Mouse (Mus musculus): ENCODE data around the gene Mtrex.

Gene Mtrex

DNA sequence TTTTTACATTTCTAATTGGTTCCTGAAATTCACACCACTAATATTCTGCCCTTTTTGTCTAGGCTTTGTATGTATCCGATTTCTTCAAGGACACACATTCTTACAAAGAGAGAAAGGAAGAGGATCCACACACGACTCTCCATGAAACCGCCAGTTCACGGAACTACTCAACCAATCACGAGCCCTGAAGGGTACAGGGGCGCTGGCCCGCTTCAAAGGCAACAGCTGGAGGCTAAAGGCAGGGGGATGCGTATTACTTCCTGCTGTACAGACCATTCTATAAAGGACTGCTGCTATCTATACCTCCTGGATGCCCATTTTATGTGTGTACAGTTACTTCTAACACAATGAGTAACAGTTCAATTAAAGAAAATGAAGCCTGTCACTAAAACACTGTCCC is 59.8 kb downstream of the Mtrex start:
- no peak for DNase-seq

DNA sequence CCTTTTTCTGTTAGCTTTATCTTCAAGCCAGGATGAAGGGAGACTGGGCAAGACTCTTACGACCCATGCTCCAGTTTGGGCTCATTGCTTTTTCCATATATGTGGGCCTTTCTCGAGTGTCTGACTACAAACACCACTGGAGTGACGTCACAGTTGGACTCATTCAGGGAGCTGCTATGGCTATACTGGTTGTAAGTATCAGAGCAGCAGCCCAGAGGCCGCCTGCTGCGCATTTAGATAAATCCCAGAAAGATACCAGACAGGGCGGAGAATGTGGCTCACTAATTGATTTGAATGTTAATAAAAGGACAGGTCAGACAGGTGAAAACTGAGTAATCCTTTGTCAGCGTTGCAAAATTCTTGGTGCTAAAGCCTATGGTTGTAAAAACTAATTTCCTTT is 60.4 kb downstream of the Mtrex start:
- no peak for DNase-seq

DNA sequence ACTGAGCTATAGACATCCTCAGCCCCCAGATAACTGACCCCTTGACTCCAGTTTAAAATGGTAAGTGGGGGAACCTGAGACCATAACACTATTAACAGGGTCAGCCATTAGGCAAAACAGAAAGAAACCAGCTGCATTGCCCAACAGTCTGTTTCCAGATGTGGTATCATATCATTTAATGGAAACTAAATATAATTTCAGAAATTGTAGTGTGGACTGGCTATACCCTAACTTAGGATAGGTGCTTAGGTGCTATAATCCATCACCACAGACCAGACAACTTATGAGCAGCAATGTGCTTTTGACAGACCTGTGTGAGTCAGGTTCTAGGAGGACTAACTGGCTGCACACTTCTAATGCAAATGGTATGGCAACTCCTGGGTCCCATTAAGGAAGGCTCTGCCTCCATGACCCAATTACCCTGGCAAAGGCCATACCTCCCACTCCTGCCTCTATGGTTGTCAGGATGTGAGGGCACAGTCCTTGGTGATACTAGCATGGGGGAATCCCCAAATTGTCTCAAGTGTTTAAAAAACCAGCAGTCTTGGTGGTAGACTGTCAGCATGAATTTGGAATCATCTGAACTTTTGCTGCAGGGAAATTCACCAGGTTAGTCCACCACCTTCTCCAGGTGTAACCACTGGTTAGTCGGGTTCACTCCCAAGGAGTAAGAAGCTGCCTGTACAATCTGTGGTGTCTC is 64.1 kb downstream of the Mtrex start:
- DNase-seq: no peak

DNA sequence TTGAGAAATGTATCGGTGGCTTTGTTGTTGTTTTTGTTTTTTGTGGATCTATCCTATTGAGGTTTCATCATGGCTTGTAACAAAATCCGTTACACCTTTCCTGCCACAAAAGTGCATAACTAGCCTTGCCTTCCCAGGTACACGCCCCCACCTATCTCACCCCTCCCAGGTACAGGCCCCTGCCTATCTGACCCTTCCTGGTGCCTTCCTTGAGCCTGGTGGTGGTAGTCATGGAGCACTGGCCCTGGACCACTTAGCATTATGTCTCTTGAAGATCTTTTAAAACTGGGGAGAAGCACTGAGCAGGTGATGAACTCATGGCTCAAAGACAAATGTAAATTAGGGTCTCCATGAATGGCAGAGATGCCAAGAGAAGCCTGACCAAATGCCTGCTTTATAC is 64.9 kb downstream of the Mtrex start:
- no peak for DNase-seq

DNA sequence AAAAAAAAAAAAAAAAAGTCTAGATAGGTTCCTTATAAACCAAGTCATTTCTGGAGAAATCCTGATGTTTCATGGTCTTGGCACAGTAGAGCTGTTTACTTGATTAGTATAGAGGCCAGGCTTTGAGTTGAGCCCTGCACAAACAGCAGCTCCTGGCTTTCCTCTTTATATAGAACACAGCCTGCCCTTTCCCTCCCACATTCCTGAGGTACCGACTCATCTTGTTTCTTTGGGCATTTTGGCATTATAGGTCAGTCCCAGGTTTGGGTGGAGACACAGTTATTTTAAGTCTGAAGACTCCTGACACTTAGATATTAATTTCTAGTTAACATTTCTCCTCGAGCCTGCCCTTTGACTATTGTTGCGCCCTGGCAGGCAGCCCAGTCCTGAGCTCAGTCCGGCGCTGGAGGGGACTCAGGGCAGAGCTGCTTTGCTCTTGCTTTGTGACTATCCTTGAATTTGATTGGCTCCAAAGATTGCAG is 65.3 kb downstream of the Mtrex start:
- DNase-seq: no peak

DNA sequence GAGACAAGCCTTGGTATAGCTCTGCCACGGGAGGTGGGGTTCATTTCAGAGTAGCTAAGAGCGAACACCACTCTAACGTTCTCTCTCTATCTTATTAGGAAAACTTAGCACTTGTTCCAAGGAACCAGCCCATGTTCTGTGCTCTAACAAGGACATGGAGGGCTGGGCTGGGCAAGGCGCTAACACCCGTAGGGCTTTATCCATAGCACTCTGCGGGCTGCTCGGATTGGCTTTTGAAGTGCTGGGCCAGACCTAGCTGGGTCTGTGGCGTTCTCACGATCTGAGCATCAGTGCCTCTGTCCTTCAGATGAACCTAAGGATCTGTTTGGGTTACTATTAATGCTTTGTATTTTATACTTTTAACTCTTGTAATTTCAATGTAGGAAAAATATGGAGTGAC is 66.3 kb downstream of the Mtrex start:
- no peak for DNase-seq

DNA sequence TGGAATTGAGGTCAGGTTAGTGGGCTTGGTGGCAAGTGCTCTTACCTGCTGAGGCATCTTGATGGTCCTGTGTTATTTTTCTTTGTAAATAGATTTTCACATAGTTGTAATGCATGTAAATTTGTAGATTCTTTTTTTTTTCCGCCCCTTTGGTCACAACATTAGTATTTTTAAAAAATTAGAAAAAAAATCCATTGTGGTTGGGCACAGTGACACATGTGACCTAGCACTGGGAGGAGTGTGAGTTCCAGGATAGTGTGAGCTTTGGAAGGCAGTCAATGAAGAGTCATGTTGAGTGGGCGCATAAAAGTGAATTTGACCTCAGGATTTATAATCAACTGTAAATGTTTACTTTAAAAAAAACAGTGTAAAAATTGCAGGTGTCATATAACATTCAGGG is 66.8 kb downstream of the Mtrex start:
- no peak for DNase-seq

DNA sequence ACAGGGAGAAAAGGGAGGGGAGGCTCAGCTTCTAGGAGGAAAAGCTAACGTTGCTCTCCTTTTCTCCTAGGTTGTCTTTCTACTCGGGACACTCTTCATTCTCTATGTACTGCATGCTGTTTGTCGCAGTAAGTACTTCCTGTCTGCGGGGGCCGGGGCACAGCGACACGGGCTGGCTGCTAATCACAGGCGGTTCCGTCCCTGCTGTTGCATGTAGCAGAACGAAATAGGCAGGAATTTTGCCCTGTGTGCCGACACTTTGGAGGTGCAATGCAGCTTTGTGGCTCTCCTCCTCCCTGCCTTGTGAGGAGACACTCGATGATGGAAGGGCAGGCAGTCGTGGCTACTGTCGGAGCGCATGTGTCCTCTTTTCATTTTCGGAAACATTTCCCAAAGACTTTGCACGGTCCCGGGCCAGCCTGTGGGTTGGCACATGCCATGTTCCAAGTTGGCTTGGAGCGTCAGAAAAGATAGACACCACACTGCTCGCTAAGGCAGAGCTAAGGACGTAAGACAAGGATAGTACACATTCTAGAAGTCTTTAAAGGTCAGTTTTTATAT is 67.5 kb downstream of the Mtrex start:
- no peak for DNase-seq

DNA sequence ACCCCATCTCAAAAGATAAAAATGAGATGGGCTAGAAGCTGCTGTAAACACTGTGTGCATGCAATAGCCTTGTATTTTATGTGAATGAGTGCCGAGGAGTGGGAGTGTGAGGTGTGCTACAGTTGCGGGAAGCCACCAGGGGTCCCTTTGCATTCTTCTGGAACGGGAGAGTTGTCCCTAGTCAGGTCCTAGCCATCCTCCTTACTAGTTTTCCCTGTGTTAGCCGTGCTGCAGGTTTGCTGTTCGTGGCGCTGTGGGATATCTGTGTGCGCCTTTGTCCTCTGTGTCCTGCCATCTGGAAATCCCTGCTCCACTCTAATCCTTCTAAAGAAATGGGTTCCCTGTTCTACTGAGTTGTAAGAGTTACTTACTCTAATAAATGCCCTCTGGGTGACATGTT is 69.3 kb downstream of the Mtrex start:
- DNase-seq: no peak

DNA sequence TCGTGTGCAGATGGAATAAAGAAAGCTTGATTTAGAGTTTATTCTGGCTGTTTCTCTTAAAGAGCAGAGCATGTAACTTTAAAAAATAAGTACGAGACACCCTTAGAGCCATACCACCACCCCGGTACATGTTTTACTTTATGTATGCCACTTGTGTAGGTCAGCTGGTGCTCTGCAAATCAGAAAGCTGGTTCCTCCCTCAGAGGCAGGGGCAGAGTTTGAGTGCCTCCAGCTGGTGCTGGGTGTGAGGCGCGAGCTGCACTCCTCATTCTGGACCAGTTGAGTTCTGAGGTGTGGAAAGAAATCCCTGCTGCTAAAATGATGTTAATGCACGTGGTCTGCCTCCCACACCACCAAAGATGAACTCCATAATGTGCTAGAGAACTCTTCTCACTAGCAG is 72.8 kb downstream of the Mtrex start:
- no peak for DNase-seq

DNA sequence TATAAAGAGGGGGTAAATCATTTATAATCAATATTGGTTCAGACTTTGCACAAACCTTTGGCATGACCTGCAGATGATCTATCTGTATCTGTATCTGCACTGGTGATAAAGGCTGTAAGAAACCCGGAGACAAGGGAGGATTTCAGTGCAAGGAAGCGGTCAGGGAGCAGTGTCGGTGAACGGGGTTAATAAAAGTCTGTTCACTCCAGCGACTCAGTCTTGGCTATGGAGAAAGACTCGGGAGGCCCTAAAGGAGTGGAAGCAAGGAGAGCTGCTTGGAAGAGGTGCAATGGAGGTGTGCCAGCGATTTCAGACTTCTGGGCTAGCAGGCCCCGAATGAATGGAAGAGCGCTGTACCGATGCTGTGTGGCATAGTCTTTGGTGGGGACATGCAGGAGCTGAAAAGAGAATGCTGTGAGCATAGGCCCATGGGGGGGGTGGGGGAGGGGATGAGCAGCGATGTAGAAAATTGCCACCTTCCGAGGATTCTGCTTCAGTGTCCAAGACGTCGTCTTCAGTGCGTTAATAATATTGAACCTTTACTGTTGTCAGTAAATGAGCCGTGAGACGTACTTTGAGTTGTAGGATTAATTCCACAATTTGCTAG is 73.4 kb downstream of the Mtrex start:
- DNase-seq: no peak

DNA sequence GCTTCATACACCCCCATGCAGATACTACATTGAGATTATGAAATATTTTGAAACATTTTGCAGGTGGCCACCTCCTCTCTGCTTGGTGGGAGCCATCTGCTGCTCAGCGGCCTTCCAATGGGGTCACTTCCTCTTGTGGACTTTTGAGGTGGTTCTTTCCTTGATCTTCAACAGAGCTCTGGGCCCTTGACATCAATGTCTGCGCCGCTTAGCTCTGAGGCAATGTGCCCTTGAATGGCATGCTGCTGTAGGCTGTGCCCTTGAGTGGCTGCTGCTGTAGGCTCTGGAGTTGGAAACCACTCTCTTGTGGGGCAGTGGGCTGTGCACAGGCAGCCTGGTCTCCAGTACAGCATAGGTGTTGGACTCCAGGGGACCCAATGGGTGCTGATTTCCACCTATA is 81.3 kb downstream of the Mtrex start:
- no peak for DNase-seq

DNA sequence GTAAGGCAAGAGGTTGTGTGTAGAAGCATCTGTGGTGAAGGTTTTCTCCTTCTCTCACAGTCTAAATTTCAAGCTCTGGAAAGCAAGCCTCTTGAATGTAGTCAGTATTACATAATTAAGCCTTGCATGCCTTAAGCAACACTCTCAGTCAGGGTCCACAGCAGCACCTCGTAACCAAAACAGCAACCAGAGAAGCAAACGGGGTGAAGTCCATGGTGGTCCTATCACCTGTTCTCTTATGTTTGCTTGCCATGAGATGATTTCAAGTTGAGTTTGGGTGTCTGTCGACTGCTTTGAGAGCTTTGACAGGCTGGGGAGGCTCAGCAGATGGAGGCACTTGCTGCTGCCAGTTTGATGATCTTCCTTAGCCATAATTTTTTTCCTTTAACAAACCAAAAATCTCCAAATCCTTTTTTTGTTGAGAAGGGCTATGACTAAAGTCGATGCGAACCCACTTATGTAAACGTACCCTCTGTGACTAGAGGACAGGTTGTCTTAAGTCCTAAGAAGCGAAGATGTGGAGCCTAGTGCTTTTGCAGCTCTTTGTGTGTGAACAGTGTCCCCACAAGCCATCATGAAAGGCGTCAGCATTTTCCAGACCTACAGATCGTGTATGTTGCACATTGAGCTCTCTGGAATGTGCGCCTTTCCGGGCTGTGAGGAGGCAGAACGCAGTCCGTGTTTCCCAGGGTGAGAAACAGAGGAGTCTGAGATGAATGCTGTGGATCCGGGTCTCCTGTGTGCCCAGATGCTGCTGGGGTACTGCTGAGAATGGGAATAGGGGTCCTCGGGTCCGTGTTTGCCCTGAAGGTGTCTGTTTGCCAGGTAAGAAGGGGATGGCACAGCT is 86.7 kb downstream of the Mtrex start:
- DNase-seq: peak; percentile 49

DNA sequence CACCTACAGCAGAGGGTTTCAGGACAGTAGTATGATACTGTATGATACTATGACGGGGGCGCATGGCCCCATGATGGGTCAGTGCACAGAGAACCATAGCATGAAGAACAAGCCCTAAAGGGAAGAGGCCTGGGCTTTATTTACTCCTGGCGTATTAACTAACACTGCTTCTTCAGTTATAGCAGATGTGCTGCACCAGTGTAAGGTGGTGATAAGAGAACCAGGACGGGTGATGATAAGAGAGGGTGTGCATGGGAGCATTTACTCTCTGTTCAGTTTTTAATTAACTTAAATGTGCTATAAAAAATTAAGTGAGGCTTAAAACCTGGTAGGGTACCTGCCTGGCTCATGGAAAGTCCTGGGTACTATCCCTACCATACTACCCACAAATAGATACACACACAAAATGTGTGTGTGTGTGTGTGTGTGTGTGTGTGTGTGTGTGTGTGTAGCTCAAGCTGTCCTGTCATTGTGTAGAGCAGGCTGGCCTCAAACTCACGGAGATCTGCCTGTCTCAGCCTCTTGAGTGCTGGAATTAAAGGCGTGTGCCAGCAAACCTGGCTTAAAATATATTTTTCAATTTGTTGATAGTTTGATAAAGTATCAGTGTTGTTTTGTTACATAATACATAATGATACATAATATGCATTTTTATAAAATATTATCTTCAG is 88.5 kb downstream of the Mtrex start:
- DNase-seq: no peak

DNA sequence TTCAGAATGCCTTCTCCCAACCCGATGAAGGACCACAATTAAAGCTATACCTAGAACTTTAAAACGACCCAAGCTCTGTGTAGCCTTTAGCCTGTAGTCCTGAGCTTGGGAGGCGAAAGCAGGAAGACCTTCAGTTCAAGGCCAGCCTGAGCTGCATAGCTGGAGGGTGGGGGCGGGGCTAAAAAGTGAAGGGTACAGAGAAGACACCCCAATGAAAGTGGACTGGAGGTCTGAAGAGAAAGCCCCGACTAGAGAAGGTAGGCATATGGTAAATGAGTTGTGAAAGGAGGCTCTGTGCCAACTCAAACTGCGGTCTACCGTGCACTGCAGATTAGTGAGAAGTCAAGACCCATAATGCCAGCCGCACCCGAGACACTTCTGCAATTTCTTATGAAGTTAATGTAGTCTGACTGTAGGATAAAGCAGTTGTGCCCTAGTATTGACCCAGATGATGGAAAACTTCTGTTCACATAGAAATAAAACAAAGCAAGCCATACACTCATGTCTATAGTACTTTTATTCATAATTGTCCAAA is 89.5 kb downstream of the Mtrex start:
- DNase-seq: no peak

DNA sequence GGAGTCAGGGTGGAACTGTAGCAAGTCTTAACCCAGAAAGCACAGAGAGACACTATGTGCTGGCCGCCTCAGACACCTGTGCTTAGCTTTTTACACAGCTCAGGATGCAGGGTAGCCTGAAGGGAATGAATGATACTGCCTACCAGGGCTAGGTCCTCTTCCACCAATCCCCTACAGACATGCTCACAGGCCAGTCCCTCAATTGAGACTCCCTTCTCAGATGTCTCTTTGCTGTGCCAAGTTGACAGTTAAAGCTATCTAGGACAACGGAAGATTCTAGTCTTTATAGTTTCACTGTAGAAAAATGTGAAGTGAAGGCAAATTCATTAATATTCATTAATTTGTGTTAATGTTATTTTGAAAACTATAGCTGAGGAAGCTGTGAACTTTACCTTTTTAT is 90.2 kb downstream of the Mtrex start:
- DNase-seq: no peak

DNA sequence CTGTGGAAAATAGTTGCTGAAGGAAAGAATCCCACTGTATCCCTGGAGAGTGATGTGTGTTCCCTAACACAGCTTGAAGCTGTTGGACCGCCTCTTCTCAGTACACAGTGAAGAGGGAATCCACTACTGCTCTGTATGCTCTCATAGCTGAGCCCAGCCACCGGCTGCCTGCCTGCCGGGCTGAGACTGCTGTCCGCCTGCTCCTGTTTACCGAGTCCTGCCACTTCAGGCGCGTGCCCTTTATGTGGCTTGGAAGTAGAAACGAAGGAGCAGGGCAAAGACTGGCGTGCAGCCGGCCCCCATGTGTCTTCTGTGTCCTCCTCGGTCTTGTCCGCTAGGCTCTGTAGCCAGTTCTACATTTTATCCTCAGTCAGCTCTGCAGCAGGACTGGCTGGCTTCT is 92.1 kb downstream of the Mtrex start:
- no peak for DNase-seq

DNA sequence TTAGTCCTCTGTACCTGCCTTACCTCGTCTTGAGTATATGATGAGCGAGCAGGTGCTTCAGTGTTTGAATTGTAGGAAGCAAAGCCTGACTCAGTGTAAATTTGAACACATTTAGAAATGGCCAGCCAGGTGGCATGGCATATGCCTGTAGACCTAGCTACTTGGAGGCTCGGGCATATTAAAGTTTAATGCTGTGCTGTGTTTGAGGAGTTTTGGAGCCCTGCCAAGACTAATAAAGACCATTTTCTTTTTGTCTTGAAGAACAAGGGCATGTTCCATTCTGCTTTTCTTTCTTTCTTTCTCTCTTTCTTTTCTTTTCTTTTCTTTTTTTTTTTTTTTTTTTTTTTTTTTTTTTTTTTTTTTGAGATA is 93.3 kb downstream of the Mtrex start:
- peak; percentile 20 for DNase-seq

DNA sequence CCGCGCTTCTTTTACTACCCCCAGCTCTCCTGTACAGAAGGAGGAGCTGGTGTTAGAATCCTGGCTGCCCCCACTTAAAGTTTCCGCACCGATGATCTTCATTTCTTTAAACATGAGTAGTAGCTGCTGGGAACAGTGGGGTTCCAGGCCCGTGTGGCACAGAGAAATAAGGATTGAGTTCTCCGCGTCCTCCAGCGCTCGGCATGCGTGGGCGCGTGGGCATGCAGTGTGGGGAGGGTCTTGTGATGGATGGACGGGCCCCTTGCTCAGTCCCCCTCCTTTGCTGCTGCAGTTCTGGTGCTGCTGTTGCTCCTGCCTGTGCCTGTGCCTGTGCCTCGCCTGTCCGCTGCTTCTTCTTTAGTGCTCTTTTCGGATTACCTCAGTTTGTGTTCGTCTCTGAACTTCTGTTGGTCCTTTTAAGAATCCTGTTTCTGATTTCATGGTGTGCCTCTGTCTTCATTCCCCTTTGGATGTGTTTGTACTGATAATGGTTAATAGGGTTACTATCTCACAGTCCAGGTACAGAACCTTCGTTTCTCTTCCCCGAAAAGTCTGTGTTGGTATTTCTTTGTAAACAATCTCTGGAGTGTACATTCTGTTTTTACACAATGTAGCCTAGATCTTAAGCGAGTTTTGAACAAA is 93.8 kb downstream of the Mtrex start:
- no peak for DNase-seq

DNA sequence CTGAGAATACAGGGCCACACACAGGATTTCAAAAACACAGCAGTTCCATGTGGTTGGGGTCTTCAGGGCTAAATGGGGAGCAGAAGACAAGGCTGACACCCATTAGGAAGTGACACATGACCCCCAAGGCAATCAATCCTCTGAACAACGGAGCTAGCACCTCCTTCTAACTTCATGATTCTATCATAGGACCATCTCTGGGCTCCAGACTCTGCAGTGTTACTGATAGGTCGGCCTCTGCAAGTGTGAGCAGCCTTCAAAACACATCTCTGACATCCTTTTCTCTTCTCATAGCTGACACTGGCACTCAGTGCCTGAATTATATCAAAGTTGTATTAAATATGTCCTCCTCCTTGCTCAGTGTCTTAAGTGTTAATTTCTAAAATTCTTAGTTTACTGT is 94.6 kb downstream of the Mtrex start:
- DNase-seq: no peak

DNA sequence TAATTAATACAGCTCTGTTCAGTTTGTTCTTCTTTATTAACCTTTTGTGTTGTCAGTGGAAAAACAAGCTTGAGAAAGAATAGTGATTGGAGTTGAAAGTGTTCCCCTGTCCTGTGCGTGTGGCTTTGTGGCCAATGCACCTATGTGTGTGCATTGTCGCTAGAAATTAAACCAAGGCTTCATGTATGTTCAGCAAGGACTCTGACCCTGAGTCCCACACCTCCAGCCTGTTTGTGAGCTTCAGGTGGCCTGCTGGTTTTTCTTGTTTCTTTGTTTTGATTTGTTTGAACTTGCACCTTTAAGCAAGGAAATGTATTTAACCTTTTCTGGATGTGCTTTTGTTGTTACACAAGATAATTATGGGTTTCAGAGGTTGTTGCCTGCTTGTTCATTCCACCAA is 97.6 kb downstream of the Mtrex start:
- DNase-seq: no peak

DNA sequence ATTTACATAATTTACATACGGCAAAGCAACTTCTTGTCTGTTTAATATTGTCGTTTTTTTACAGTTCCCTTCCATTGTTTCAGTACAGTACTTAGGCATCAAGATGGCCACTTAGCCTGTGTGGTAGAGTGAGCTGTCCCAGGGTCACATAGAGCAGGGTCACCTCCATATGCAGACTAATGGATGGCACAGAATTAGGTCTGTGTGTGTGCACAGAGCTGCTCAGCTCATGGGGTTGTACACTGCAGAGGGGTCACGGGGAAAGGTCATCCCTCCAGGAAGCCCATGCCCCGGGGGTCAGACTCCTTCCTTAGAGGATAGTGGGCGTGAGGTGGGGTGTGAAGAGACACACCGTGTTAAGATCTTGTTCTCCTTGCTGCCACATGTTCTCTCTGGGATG is 101.7 kb downstream of the Mtrex start:
- DNase-seq: no peak

All from layer of hippocampus, adult 9-11 months (tissue).